Mouse (Mus musculus) MEL (cell line): ENCODE results near the gene Tmc6.
"Not testable (repeated sequence)": the region's sequence is repeated elsewhere in the genome, so short reads cannot be mapped to it uniquely, and the experiment has no call there.

ENCODE experiments used
- GABPA ChIP-seq: IDR thresholded peaks from 2 replicates; pipeline ENCODE4 v1.6.1; 2012; ENCODE audit warnings: low read depth, mild to moderate bottlenecking, inconsistent platforms, low read length, improper control_type of control experiment, moderate library complexity
- NRF1 ChIP-seq: IDR thresholded peaks from 2 replicates; pipeline ENCODE4 v1.6.1; 2014; ENCODE audit warnings: low read depth, mild to moderate bottlenecking, inconsistent platforms, low read length, improper control_type of control experiment, moderate library complexity; ENCODE audit not compliant: poor library complexity, insufficient read depth, severe bottlenecking

GRCm38 (mm10) chr11:117788481-117788880 lies 6.5 kb upstream of the Tmc6 start:
- not testable (repeated sequence) for TF ChIP-seq GABPA, NRF1
